Mouse (Mus musculus): ENCODE measurements around the gene Shank1. TPM values are rescaled to one million over a fixed set of nuclear protein-coding genes. Genes with fewer than 3 reads are reported as not detected.

The Shank1 gene
- polyA plus RNA-seq, 1 experiment, result 5.5 TPM

GRCm38 (mm10) chr7:44406015-44406355 lies 95.9 kb downstream of the Shank1 start:
- Histone ChIP-seq H3K4me1 (ENCODE audit: control insufficient read depth, insufficient read depth, low read length) (peaks cover 4% of the 10 kb centered on the region), H3K36me3 (ENCODE audit: control insufficient read depth, insufficient read depth, low read length) (no peaks in the 10 kb centered on the region), H3K27me3 (ENCODE audit: control insufficient read depth, insufficient read depth, low read length) (no peaks in the 10 kb centered on the region), H3K4me3 (ENCODE audit: control insufficient read depth, low read depth, low read length) (peak overlapping the region; percentile 71), H3K27ac (ENCODE audit: control insufficient read depth, insufficient read depth, low read depth, low read length) (no peak overlapping the region)
- TF ChIP-seq CTCF (IDR thresholded peaks at IDR 0.05; ENCODE audit: control insufficient read depth, insufficient read depth, insufficient replicate concordance, low read depth, low read length), result no peak

Other genes with a start within 250 kb of the Shank1 start
- gene Klk1b21, start 207.9 kb upstream of the Shank1 start, polyA plus RNA-seq (2012; rRNA removed), result 72.1 and 73.2 TPM in 2 replicates
- 7.0 and 9.2 TPM in 2 replicates for gene Klk1b22, start 197.6 kb upstream of the Shank1 start, polyA plus RNA-seq (2012; rRNA removed)
- 0.89 and 1.9 TPM in 2 replicates for gene Klk1b16, start 173.5 kb upstream of the Shank1 start, polyA plus RNA-seq (2012; rRNA removed)
- gene Klk1b24, start 122.0 kb upstream of the Shank1 start, polyA plus RNA-seq (2012; rRNA removed), result 74.1 and 87.1 TPM in 2 replicates
- 5.2 and 7.8 TPM in 2 replicates for gene Klk1b3, start 112.1 kb upstream of the Shank1 start, polyA plus RNA-seq (2012; rRNA removed)
- 1.7 and 2.3 TPM in 2 replicates for gene Klk1b4, start 102.8 kb upstream of the Shank1 start, polyA plus RNA-seq (2012; rRNA removed)
- gene Klk1b5, start 94.3 kb upstream of the Shank1 start, polyA plus RNA-seq (2012; rRNA removed), result 3.4 and 4.0 TPM in 2 replicates
- 12.6 and 17.1 TPM in 2 replicates for gene Klk1, start 84.9 kb upstream of the Shank1 start, polyA plus RNA-seq (2012; rRNA removed)
- 89.1 and 101 TPM in 2 replicates for gene Gm36864, start 74.1 kb upstream of the Shank1 start, polyA plus RNA-seq (2012; rRNA removed)
- 1,462 and 1,528 TPM in 2 replicates for gene 1700028J19Rik, start 63.6 kb upstream of the Shank1 start, polyA plus RNA-seq (2012; rRNA removed)
- gene 2410002F23Rik, start 63.5 kb upstream of the Shank1 start, polyA plus RNA-seq (2012; rRNA removed), result 53.2 and 55.4 TPM in 2 replicates
- 29.1 and 29.8 TPM in 2 replicates for gene Acp4, start 52.9 kb upstream of the Shank1 start, polyA plus RNA-seq (2012; rRNA removed)
- 3,148 and 3,520 TPM in 2 replicates for gene Gm15517, start 48.8 kb upstream of the Shank1 start, polyA plus RNA-seq (2012; rRNA removed)
- gene Clec11a, start 3.4 kb upstream of the Shank1 start, polyA plus RNA-seq (2012; rRNA removed), result 1.7 and 3.1 TPM in 2 replicates
- gene Syt3, start 73.8 kb downstream of the Shank1 start, polyA plus RNA-seq (2012; rRNA removed), result 2.0 TPM in 2 replicates
- 112 and 131 TPM in 2 replicates for gene 1700008O03Rik, start 75.6 kb downstream of the Shank1 start, polyA plus RNA-seq (2012; rRNA removed)
- gene Lrrc4b, start 118.8 kb downstream of the Shank1 start, polyA plus RNA-seq (2012; rRNA removed), result 0.46 and 0.55 TPM in 2 replicates
- 1.00 and 1.2 TPM in 2 replicates for gene Aspdh, start 155.1 kb downstream of the Shank1 start, polyA plus RNA-seq (2012; rRNA removed)
- 118 and 120 TPM in 2 replicates for gene Josd2, start 157.7 kb downstream of the Shank1 start, polyA plus RNA-seq (2012; rRNA removed)
- 122 and 127 TPM in 2 replicates for gene Emc10, start 186.3 kb downstream of the Shank1 start, polyA plus RNA-seq (2012; rRNA removed)
- gene Fam71e1, start 186.3 kb downstream of the Shank1 start, polyA plus RNA-seq (2012; rRNA removed), result 1,517 and 1,849 TPM in 2 replicates
- 0.04 TPM in 1 of 2 replicates, not detected in the other for gene Mybpc2, start 214.4 kb downstream of the Shank1 start, polyA plus RNA-seq (2012; rRNA removed)
- 0.15 and 0.16 TPM in 2 replicates for gene Spib, start 221.8 kb downstream of the Shank1 start, polyA plus RNA-seq (2012; rRNA removed)
- 18.1 and 20.3 TPM in 2 replicates for gene Pold1, start 238.6 kb downstream of the Shank1 start, polyA plus RNA-seq (2012; rRNA removed)
- gene Nr1h2, start 243.7 kb downstream of the Shank1 start, polyA plus RNA-seq (2012; rRNA removed), result 72.1 and 77.1 TPM in 2 replicates

Measured in testis, adult 2 months (tissue).